Mouse (Mus musculus): ENCODE data around the gene Btg1.

Gene Btg1

DNA sequence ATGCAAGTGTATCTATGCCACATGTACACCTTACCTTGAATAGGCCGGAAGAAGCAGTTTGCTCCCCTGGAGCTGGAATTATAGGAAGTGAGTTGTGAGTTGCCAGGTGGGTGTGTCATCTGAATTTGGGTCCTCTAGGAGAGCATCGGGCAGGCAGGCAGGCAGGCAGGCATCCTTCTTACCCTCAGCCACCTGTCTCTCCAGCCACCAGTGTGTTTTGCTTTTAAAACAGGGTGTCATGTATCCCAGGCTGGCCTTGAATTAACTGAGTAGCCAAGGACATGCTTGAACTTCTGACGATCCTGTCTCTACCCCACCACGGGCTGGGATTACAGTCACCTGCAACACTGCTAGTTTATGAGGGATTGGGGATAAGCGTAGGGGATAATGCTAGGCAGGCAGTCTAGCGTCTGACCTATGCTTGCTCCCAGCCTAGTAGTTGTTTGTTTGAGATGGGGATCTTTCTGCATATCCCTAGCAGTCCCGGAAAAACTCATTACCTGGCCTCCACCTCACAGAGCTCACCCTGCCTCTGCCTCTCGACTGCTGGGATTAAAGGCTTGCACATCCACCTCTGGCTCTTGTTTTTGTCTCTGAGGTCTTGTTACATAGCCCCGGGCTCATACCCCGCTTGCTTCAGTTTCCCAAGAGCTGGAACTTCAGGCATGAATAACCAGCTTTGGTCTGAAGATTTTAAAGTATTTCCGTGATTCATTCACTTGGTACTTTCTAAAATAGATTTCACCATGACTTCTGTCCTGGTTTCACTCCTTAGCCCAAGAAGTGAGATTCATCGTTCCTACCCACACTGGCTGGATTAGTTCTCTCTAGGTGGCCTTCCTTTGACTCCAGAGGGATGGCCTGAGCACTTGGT, 15.7 kb downstream of the Btg1 start:
- DNase-seq: no peak

DNA sequence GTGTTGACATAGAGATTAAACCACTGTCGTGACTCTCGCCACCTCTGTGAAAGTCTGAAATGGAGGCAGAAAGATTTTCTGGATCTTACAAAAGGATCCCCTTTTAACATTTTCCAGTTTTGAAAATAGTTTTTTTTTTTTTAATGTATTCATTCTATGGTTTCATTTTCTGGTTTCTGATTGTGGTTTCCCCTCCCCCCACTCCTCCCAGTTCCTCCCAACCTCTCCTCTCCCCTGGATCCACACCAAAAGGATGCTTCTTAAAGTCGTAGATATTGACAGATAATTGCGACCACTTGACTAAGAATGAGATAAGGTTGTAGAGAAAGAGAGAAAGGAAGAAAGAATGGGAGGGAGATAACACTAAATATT, 16.3 kb downstream of the Btg1 start:
- DNase-seq: no peak

DNA sequence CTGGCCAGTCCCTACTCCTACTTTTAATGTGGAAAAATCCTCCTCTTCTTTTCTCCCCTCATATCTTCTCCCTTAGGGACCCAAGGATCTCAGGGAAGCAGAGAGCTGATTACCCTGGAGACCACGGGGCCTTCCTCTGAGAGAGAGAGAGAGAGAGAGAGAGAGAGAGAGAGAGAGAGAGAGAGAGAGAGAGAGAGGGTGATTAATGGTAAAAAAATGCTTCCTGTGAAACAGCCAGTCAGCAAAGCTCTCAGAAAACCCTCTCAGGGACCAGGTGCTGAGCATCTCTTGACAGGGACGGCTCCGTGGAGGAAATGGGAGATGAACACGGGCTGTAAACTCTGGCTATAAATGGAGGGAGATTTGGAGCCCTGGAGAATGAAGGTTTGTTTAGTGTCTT, 18.7 kb downstream of the Btg1 start:
- no peak for DNase-seq

DNA sequence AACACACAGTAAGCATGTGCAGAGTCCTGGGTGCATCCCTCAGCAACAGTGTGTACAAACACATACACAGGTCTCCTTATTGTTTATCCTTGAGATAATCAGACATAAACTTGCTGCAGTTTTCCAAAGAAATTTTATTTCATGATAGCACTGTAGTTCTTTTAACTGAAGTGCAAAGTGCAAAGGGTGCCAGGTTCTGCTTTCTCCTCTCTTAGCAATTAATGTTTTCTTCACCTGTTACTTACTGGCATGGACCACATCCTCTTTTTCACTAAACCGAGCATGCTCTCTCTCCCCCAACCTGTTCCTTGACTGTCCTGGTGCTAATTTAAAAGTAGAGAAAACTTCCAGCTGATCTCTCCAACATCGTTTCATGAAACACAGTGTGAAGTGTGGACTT, 21.7 kb downstream of the Btg1 start:
- no peak for DNase-seq

DNA sequence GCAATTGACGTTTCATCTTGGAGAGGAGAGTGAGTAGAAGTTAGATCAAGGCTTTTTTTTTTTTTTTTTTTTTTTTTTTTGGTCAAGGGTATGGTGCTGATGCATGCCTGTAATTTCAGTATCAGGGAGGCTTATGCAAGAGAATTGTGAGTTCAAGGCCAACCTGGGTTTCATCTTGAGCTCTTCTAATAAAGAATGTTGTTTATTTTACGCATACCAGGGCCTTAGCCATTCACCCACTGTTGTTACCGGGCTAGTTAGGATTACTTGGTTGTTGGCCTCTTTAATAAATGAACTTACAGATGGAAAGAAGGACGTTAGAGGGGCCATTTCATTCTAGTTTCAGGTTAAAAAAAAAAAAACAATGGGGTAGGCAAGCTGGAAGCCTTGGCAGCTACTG, 25.2 kb downstream of the Btg1 start:
- DNase-seq: no peak

DNA sequence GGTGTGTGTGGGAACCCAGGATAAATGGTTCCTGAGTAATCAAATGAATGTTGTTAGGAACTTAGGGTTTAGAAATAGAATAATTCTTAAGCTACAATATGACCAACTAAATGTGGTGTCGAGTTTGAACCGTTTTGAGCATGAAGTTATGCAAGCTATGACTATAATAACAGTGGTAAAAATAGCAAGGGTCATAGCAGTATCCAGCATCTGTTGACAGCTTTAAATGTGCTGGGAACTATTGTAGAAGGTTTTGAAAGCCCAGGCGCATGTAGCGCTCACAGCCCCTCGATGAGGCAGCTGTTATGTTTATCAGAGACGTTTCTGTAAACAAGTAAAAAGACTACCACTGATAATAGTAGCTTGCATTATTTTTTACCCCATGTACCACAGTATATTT, 25.9 kb downstream of the Btg1 start:
- no peak for DNase-seq

DNA sequence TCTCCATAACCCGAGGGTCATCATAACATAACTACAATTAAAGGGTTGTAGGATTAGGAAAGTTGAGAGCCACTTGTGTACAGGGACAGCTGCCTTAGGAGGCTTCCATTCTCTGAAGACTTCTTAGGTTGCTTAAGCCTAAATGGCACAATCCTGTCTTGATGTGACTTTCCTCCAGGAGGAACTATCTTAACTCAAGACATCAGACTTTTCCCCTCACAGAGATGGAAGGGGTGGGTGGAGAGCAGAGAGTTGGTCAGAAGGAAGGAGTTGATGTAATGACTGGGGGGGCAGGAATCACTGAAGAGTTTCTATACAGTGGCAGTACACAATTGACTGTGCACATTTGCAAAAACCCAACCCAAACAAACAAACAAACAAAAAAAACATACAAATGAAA, 28.4 kb downstream of the Btg1 start:
- DNase-seq: no peak

DNA sequence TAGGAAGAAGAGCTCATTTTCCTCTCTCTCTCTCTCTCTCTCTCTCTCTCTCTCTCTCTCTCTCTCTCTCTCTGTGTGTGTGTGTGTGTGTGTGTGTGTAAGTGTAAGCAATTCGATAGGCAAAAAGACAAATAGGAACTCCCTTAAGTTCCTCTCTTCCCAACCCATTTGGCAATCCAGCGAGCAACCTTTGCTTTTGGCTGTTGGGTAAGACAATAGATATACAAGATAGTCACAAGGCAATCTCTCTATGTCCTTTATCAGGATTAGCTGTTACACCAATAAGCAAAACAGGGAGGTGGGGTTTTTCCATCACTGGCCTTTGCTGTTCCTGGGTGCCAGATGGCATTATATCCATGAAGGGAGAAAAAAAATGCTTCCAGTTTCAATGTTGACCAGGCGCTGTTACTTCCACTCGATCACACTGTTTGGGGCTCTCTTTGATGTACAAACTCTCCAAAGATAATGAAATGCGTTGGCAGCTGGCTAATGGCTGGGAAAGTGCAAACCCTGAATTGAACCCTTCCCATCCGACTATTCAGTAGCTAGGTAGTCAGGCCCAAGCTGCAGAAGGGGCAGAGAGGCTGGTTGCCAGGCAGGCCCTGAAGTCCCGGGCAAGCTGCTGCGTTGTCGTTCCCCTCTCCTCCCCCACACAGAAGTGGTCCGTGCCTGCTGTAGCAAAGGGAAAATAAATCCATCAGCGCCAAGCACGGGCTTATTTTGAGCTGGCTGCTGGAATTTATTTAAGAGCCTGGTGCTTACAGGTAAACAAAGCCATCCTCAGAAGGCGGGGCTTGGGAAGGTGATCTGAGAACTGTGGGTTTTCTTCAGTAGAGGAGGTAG, 29.4 kb downstream of the Btg1 start:
- peak in 1 of 2 experiments; percentile 38 for DNase-seq

DNA sequence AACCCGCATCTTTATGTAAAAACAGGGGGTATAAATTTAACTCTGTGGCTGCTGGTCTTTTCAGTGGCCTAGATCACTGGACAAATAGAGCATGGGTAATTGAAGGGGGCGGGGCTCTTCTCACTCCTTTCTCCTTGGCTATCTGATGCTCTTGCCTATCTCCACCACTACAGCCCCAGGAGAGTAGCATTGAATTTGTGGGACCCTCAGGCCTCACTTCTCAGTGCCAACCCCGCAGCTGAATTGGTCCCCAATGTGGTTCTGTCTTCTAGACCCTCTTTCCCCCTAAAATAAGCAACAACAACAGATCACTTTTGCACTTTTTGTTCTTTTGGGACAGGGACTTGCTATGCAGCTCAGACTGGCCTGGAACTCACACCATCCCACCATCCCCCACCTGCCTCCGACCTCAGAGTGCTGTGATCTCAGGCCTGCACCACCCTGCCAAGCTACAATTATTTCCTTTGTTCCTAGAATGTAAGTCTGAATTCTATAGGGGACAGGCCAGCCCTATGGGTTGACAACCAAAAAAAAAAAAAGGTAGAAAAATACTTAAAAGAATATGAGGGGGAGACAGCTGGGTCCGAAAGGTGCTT, 30.2 kb downstream of the Btg1 start:
- no peak for DNase-seq

DNA sequence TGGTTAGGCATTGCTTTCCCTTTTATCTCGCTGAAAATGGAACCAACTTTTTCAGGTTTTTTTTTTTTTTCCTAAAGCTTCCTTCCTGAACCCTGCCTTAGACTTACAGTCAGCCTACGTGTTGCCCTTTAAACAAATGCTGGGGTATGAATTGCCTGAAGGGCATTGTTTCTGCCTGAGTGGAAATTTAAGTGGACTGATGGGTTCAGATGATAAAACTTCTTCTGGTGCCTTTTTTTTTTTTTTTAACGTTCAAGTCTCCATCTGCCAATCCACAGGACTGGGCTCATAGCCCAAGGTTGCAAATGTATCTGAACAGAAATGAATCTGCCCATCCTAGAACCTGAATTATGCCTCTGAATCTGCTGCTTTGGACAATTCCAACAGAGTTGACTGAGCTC, 31.4 kb downstream of the Btg1 start:
- DNase-seq: no peak

DNA sequence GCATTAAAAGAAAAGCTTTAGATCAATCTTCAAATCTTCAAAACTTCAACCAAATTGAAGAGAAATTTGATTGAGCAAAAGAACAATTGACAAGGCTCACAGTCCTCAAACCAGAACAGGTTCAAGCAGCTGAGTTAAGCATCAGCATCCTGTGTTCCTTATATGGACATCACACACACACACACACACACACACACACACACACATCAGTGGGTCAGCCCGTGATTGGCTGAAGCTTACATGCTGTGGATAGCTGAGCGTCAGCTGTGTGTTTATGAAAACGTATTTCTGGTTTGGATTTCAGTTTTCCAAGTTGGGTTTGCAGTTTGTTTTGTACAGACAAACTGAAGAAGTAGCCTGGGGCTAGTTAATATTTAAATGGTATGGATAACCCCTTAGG, 32.7 kb downstream of the Btg1 start:
- no peak for DNase-seq

DNA sequence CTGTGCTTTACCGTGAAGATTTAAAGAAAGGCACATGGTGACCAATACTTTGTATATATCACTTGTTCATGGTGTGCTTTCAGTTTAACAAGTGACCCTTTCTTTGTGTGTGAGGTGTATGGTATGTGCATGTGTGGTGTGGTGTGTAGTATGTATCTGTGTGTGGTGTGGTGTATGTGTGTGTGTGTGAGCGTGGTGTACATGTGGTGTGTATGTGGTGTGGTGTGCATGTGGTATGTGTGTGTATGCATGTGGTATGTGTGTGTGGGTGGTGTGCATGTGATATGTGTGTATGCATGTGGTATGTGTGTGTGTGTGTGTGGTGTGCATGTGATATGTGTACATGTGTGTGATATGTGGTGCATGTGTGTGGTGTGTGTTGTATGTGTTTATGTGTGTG, 35.6 kb downstream of the Btg1 start:
- no peak for DNase-seq

DNA sequence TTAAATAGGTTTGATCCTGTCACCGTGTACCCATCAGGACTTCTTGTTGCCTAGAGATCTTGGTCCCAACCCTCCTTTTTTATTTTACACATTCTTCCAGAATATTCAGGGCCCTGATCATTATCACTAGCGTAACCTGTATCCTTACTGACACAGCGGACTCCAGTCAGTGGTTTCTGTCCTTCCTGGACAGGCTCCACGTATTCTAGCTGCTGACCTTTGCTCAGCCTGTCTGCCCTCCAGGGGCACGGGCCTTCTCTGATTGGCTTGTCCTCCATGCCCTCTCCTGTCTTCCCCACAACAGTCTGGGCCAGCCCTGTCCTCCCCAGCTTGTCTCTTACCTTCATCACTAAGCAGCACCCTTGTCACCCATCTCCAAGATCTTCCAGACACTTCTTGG, 36.2 kb downstream of the Btg1 start:
- peak; percentile 74 to 79 for DNase-seq

DNA sequence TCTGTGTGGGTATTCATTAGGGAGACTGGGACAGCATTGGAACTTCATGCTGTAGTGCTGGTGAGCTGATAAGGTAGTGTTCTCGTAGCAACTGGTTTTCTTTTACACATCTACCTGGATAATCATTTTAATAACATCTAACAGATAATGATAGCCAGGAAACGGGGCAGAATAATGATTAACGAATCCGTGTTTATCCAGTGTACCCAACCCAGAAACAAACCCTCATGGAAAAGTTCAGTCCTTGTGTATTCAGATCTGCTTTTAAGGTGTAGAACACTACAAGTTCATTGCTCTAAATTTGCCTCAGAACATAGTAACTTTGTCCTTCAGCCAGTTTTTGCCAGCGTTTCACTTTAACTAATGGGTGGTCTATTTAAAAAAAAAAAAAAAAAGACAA, 37.3 kb downstream of the Btg1 start:
- no peak for DNase-seq

DNA sequence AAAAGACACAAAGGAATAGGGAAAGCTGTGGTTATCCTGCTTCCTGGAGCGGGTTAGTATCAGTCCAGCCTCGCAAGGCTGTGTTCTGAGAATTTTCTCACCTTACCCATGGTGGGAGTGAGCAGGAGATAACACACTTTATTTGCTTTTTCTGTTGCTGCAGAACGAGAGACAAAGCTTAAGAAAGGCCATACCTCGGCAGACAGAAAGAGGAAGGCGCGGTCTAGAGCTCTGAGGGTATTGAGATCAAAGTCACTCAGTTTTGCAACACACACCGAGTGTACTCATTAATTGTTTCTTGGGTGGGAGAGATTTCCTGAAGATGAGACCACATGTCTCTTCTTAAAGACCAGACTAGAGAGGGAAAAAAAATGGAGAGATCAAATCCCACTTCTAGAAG, 37.8 kb downstream of the Btg1 start:
- no peak for DNase-seq

DNA sequence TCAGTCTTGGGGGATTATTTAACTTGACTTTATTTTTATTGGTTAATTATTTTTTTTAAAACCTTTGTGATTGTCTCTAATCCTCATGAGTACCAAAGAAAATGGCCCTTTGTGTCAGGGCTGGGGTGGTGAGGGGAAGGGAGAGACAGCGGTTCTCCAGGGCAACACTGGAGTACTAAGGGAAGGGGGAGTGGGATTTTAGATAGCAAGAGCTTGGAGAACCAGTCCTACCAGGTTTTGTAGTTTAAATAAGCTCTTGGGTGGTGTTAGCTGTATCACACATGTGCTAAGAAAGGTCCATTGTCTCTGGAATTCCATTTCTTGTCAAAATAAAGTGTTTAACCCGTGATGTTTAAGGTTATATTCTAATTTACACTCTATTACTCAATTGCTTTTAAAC, 38.3 kb downstream of the Btg1 start:
- no peak for DNase-seq

DNA sequence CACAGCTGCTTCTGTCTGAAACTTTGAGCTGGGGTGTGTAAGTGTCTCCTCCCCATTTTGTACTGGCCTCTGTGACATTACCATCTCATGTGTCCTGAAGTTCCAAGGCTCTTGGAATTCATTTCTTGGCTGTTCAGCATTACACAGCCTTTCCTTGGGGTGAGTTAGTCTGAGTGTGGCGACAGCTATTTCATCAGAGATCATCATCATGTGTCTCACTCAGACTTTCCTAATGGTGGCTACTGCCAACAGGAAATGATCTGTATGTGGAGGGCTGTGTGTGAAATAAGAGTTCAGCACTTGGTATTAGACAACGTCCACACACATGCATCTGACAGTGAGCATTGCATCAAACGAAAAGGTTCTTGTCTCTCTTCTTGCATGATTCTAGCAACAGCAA, 39.4 kb downstream of the Btg1 start:
- DNase-seq: no peak

DNA sequence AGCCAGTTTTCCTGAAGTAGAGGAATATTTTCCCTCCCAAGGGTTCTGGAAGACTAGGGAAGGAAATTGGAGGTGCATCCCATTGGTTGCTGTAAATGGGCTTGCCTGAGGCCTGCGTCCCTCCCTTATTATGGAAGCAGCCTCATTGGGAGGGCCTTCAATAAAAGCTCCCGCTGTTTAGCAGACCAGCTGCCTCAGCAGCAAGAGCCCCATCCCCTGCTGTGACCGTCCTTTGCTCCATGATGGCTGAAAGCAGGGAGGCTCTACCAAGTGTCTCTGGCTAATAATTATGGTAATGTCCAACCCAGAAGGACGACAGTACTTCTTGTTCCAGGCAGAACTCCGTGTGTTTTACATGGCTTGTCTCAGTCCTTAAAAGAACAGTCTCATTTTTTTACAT, 42.1 kb downstream of the Btg1 start:
- peak in 1 of 2 experiments; percentile 59 for DNase-seq

DNA sequence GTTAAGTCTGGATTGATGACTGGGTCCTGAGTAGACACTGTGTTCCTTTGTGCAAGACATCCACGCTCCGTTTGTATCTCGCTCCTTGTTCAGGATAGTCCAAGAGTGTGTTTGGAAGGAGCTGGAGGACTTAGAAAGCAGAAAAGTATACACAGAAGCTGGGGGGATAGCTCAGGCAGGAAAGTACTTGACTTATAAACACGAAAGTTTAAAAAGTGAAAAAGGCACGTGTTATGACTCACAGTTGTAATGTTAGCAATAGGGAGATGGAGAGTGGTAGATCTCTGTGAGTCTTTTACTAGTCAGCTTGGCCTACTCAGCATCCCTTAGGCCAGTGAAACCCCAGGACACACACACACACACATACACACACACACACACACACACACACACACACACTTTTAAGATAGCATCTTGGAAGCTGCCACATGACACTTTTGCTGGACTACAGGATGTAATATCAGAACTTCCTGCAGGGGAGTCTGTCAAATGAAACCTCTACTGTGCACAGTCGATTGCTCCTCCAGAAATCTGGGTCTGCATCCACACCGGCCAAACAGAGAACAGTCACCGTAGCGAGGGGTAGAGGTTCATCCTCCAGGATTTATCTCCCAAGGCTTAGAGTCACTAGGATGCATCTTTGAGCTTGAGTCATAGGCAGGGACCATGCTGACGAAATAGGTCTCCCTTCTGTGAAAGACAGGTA, 43.6 kb downstream of the Btg1 start:
- no peak for DNase-seq

DNA sequence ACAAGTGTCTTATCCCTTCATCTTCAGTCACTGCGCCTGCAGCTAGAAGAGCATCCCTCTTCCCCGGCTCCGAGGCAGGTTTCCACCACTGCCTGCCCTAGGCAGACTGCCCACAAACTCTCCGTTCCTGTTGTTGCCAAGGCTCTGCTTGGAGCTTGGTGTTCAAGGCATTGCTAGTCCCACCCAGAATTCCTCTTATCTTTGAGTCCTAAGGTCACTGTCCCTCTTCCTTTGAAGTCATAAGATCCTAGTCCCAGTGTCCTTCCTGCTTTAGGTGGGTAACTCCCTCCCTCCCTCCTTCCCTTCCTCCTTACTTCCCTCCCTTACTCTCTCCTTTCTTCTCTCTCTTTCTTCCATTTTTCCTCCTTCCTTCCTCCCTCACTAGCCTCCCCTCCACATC, 46.2 kb downstream of the Btg1 start:
- DNase-seq: no peak

DNA sequence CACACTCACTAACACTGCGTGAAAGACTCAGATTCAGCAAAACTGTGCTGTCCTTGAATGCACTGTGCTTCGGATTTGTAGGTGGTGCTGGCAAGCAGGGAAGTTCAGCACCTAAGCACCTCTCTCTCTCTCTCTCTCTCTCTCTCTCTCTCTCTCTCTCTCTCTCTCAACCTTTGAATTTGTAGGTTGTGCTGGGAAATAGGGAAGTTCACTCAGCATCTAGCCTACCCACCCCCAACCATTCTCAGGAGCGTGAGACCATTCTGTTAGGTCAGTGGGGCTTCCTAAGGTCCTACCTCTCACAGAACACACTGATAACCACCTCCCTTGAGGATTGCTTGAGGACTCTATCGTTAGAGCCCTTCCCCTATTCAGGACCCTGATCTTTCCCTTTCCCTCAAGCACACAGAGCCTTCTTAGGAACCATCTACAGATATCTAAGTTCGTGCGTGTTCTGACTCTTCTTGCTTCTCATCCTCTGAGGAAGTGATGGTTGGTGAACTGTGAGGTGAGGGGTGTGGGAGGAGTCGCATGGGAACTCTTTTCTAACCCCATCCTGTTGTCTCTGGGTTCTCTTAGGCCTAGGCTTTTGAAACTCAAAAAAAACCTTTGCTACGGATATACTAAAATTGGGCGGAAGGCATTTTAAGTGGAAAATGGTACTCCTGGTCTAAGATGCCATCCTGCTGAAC, 47.1 kb downstream of the Btg1 start:
- no peak for DNase-seq

Measured in kidney, adult 8-10 months (tissue).